In genomic region chr13:36369400-36369799, GRCm38 (mm10) we compare ENCODE assay signal across 29 mouse cellular contexts.
DNase-seq lines count a peak whose midpoint lies in the region; ATAC-seq lines count a peak whose summit lies in the region.
"Had no signal": no experiment of that assay in that cellular context is flagged by ENCODE, and none has a peak within 500 bp of the region (broad histone marks: within the 10 kb centered on the region; RNA-seq: fewer than 3 reads in every experiment).

No protein-coding gene starts in this region.

- WGBS in forebrain, embryonic 16.5 days, result 45% methylated on average over 11 of the region's 11 CpGs
- WGBS in forebrain, embryonic 10.5 days, result 88% methylated on average over 11 of the region's 11 CpGs
- 75% methylated on average over 11 of the region's 11 CpGs for WGBS in neural tube, embryonic 13.5 days
- WGBS in neural tube, embryonic 15.5 days, result 59% methylated on average over 11 of the region's 11 CpGs
- WGBS in midbrain, embryonic 14.5 days, result 77% methylated on average over 11 of the region's 11 CpGs

- no peaks in the 10 kb centered on the region for H3K36me3 ChIP-seq in forebrain, embryonic 16.5 days (ENCODE audit: control insufficient read depth, insufficient read depth)
- no peaks in the 10 kb centered on the region for H3K36me3 ChIP-seq in forebrain, embryonic 10.5 days (replicated peaks)
- no peaks in the 10 kb centered on the region for H3K36me3 ChIP-seq in neural tube, embryonic 13.5 days
- no peaks in the 10 kb centered on the region for H3K36me3 ChIP-seq in neural tube, embryonic 15.5 days
- H3K36me3 ChIP-seq in midbrain, embryonic 14.5 days (ENCODE audit: control insufficient read depth, insufficient read depth, low read length), result no peaks in the 10 kb centered on the region
- H3K36me3 ChIP-seq: embryonic facial prominence, embryonic 12.5 days; heart, embryonic 10.5 days; heart, embryonic 15.5 days; hindbrain, embryonic 13.5 days; kidney, embryonic 15.5 days; liver, embryonic 12.5 days had no signal

- peaks cover 13% of the 10 kb centered on the region for H3K4me1 ChIP-seq in forebrain, embryonic 16.5 days (replicated peaks; ENCODE audit: control insufficient read depth, insufficient read depth, low read length)
- H3K4me1 ChIP-seq in forebrain, embryonic 10.5 days, result peaks cover 6% of the 10 kb centered on the region
- H3K4me1 ChIP-seq in neural tube, embryonic 13.5 days (replicated peaks), result peaks cover 6% of the 10 kb centered on the region; the same call in 1 of the 2 replicates
- peaks cover 9% of the 10 kb centered on the region; the same call in 1 of the 2 replicates for H3K4me1 ChIP-seq in neural tube, embryonic 15.5 days
- no peaks in the 10 kb centered on the region for H3K4me1 ChIP-seq in midbrain, embryonic 14.5 days (ENCODE audit: control insufficient read depth, insufficient read depth, low read length)
- H3K4me1 ChIP-seq: embryonic facial prominence, embryonic 12.5 days; heart, embryonic 10.5 days; heart, embryonic 15.5 days; kidney, embryonic 15.5 days; liver, embryonic 12.5 days had no signal

- no peaks in the 10 kb centered on the region for H3K27me3 ChIP-seq in forebrain, embryonic 16.5 days (replicated peaks; ENCODE audit: control insufficient read depth, insufficient read depth, low read length)
- no peaks in the 10 kb centered on the region for H3K27me3 ChIP-seq in forebrain, embryonic 10.5 days (ENCODE audit: poor library complexity, severe bottlenecking)
- no peaks in the 10 kb centered on the region for H3K27me3 ChIP-seq in neural tube, embryonic 13.5 days
- no peaks in the 10 kb centered on the region for H3K27me3 ChIP-seq in neural tube, embryonic 15.5 days (replicated peaks)
- H3K27me3 ChIP-seq in midbrain, embryonic 14.5 days (ENCODE audit: control insufficient read depth, insufficient read depth, low read length), result no peaks in the 10 kb centered on the region
- H3K27me3 ChIP-seq: embryonic facial prominence, embryonic 12.5 days; heart, embryonic 15.5 days; hindbrain, embryonic 13.5 days; kidney, embryonic 15.5 days; liver, embryonic 12.5 days; megakaryocyte, embryonic 14.5 days had no signal

- H3K4me3 ChIP-seq in forebrain, embryonic 16.5 days (replicated peaks; ENCODE audit: low read length), result no peak overlapping the region
- no peak overlapping the region for H3K4me3 ChIP-seq in forebrain, embryonic 10.5 days
- H3K4me3 ChIP-seq in neural tube, embryonic 13.5 days, result no peak overlapping the region
- H3K4me3 ChIP-seq in neural tube, embryonic 15.5 days (replicated peaks), result no peak overlapping the region
- no peak overlapping the region for H3K4me3 ChIP-seq in midbrain, embryonic 14.5 days (replicated peaks; ENCODE audit: low read depth, low read length)
- H3K4me3 ChIP-seq: embryonic facial prominence, embryonic 12.5 days; heart, embryonic 10.5 days; heart, embryonic 15.5 days; hindbrain, embryonic 13.5 days; kidney, embryonic 15.5 days; liver, embryonic 12.5 days; megakaryocyte, embryonic 14.5 days had no signal

- DNase-seq in forebrain, embryonic 10.5 days (ENCODE audit: extremely low spot score, low spot score), result no peak
- DNase-seq in midbrain, embryonic 14.5 days, result peak; percentile 20
- DNase-seq in adrenal gland, adult 18-20 months (ENCODE audit: low spot score in 2 of 2), result no peak
- no peak for DNase-seq in lung, postnatal 10 days
- DNase-seq: B cell, adult 2 months; cerebellum, adult 9-10 months; cerebellum, postnatal 36 days; gastrocnemius, postnatal 25 days; heart, adult 11 months; heart, postnatal 36 days; kidney, adult 18-20 months; kidney, postnatal 25 days; left cerebral cortex, postnatal 4 days; liver, postnatal 0 days; lung, postnatal 4 days; right cerebral cortex, postnatal 4 days; thymus, adult 2 months; thymus, postnatal 36 days had no signal

- no peak overlapping the region for H3K9ac ChIP-seq in forebrain, embryonic 16.5 days (replicated peaks; ENCODE audit: low read depth, low read length)
- no peak overlapping the region for H3K9ac ChIP-seq in neural tube, embryonic 13.5 days
- no peak overlapping the region for H3K9ac ChIP-seq in neural tube, embryonic 15.5 days (replicated peaks)
- no peak overlapping the region for H3K9ac ChIP-seq in midbrain, embryonic 14.5 days (replicated peaks; ENCODE audit: low read length)
- H3K9ac ChIP-seq: embryonic facial prominence, embryonic 12.5 days; heart, embryonic 15.5 days; hindbrain, embryonic 13.5 days; kidney, embryonic 15.5 days; liver, embryonic 12.5 days; liver, postnatal 0 days had no signal

- no peaks in the 10 kb centered on the region for H3K9me3 ChIP-seq in forebrain, embryonic 16.5 days (ENCODE audit: control insufficient read depth, low read length)
- no peaks in the 10 kb centered on the region for H3K9me3 ChIP-seq in forebrain, embryonic 10.5 days
- H3K9me3 ChIP-seq in neural tube, embryonic 13.5 days, result no peaks in the 10 kb centered on the region
- H3K9me3 ChIP-seq in neural tube, embryonic 15.5 days (replicated peaks), result no peaks in the 10 kb centered on the region
- H3K9me3 ChIP-seq in midbrain, embryonic 14.5 days (ENCODE audit: control insufficient read depth, low read length), result no peaks in the 10 kb centered on the region
- H3K9me3 ChIP-seq: embryonic facial prominence, embryonic 12.5 days; heart, embryonic 10.5 days; heart, embryonic 15.5 days; hindbrain, embryonic 13.5 days; kidney, embryonic 15.5 days; liver, embryonic 12.5 days; megakaryocyte, embryonic 14.5 days had no signal

- H3K27ac ChIP-seq in forebrain, embryonic 16.5 days (ENCODE audit: low read length), result no peak overlapping the region
- H3K27ac ChIP-seq in forebrain, embryonic 10.5 days, result no peak overlapping the region
- peak overlapping the region; percentile 6; the same call in 1 of the 2 replicates for H3K27ac ChIP-seq in neural tube, embryonic 13.5 days (replicated peaks)
- H3K27ac ChIP-seq in neural tube, embryonic 15.5 days (replicated peaks), result no peak overlapping the region
- 0 out of 2 replicates have a peak overlapping the region, but pooled peaks have one; percentile 33 for H3K27ac ChIP-seq in midbrain, embryonic 14.5 days (replicated peaks; ENCODE audit: low read depth, low read length)
- H3K27ac ChIP-seq: embryonic facial prominence, embryonic 12.5 days; heart, embryonic 10.5 days; heart, embryonic 15.5 days; hindbrain, embryonic 13.5 days; kidney, embryonic 15.5 days; liver, embryonic 12.5 days had no signal

- ATAC-seq in forebrain, embryonic 16.5 days, result peak; percentile 23; the same call in 1 of the 2 replicates
- peak; percentile 50 for ATAC-seq in neural tube, embryonic 13.5 days (ENCODE audit: low read depth)
- no peak for ATAC-seq in neural tube, embryonic 15.5 days (ENCODE audit: low FRiP score)
- ATAC-seq in midbrain, embryonic 14.5 days (ENCODE audit: low FRiP score, low TSS enrichment), result no peak
- ATAC-seq: inflammation-experienced regulatory T-cells, adult 6 months; liver, embryonic 12.5 days; liver, postnatal 0 days had no signal

- H3K4me2 ChIP-seq in forebrain, embryonic 16.5 days (ENCODE audit: low read length), result no peak overlapping the region
- H3K4me2 ChIP-seq in neural tube, embryonic 13.5 days, result no peak overlapping the region
- no peak overlapping the region for H3K4me2 ChIP-seq in neural tube, embryonic 15.5 days
- H3K4me2 ChIP-seq in midbrain, embryonic 14.5 days (ENCODE audit: low read length), result no peak overlapping the region
- H3K4me2 ChIP-seq: embryonic facial prominence, embryonic 12.5 days; heart, embryonic 15.5 days; hindbrain, embryonic 13.5 days; kidney, embryonic 15.5 days; liver, embryonic 12.5 days had no signal

Comparison
In these comparisons a context has a peak if more than half of its experiments do, and no peak if none do; other contexts are left out.
1. ATAC-seq: peak in forebrain, embryonic 16.5 days (single experiment) and neural tube, embryonic 13.5 days (single experiment); none in neural tube, embryonic 15.5 days (single experiment) and midbrain, embryonic 14.5 days (single experiment).
2. H3K27ac ChIP-seq: peak in neural tube, embryonic 13.5 days (single experiment) and midbrain, embryonic 14.5 days (single experiment); none in forebrain, embryonic 16.5 days (single experiment), forebrain, embryonic 10.5 days (single experiment) and neural tube, embryonic 15.5 days (single experiment).